24 mouse cellular contexts compared by ENCODE assay signal in the genomic region with DNA sequence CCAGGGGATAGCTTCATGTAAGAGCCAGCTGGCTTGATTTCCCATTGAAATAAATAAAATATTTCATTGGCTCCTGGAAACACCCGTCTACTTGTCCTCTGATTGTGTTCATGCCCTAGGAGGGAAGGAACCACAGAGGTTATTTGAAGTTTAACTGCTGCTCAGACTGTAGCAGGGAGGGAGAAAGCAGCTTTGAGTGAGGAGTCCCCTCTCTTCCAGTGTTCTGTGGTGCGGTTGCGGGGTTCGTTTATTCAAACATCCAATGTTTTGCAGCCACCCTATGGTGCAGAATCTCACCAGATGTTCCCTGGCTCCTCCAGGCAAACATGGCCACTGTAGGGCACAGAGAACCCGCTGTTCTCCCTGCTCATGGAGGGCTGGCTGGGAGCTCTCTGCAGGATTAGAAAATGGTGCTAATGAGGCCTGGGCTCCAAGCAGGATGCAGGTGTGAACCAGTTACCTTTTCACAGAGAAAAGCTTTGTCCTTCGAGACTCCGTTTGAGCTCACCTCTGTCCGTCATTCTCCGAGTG.
"Had no signal": no experiment of that assay in that cellular context is flagged by ENCODE, and none has a peak within 500 bp of the region (broad histone marks: within the 10 kb centered on the region; RNA-seq: fewer than 3 reads in every experiment).

No protein-coding gene starts in this region.

- H3K4me3 ChIP-seq: gastrocnemius, adult 2 months; heart, embryonic 10.5 days; heart, embryonic 12.5 days; hindbrain, embryonic 10.5 days; hindbrain, embryonic 12.5 days; intestine, embryonic 15.5 days; liver, embryonic 12.5 days had no signal

- H3K4me1 ChIP-seq: heart, embryonic 10.5 days; heart, embryonic 12.5 days; hindbrain, embryonic 10.5 days; hindbrain, embryonic 12.5 days; liver, embryonic 12.5 days had no signal

- H3K4me2 ChIP-seq: heart, embryonic 12.5 days; hindbrain, embryonic 12.5 days; hindbrain, embryonic 14.5 days; intestine, embryonic 15.5 days; liver, embryonic 12.5 days had no signal

- H3K36me3 ChIP-seq: heart, embryonic 10.5 days; heart, embryonic 12.5 days; hindbrain, embryonic 10.5 days; hindbrain, embryonic 12.5 days; intestine, embryonic 15.5 days; liver, embryonic 12.5 days had no signal

- ATAC-seq: forebrain, postnatal 0 days; hindbrain, embryonic 16.5 days; inflammation-experienced regulatory T-cells, adult 6 months; intestine, embryonic 15.5 days; intestine, postnatal 0 days; liver, embryonic 12.5 days had no signal

- H3K9ac ChIP-seq: forebrain, postnatal 0 days; heart, embryonic 12.5 days; hindbrain, embryonic 12.5 days; hindbrain, embryonic 14.5 days; intestine, embryonic 15.5 days; liver, embryonic 12.5 days; liver, embryonic 14.5 days had no signal

- H3K9me3 ChIP-seq: heart, embryonic 10.5 days; heart, embryonic 12.5 days; hindbrain, embryonic 10.5 days; hindbrain, embryonic 12.5 days; intestine, embryonic 15.5 days; liver, embryonic 12.5 days had no signal

- H3K27ac ChIP-seq: gastrocnemius, adult 2 months; heart, embryonic 10.5 days; hindbrain, embryonic 10.5 days; hindbrain, embryonic 12.5 days; hindbrain, embryonic 14.5 days; intestine, embryonic 15.5 days; liver, embryonic 12.5 days; liver, embryonic 14.5 days had no signal

- DNase-seq: forebrain, postnatal 0 days; gastrocnemius, adult 2 months; gastrocnemius, postnatal 10 days; gastrocnemius, postnatal 25 days; heart, adult 18-20 months; heart, postnatal 10 days; heart, postnatal 4 days; kidney, adult 18-20 months; kidney, adult 8-10 months; kidney, postnatal 10 days; kidney, postnatal 36 days; layer of hippocampus, adult 9-11 months; layer of hippocampus, postnatal 36 days had no signal

- H3K27me3 ChIP-seq: heart, embryonic 12.5 days; hindbrain, embryonic 12.5 days; intestine, embryonic 15.5 days; liver, embryonic 12.5 days had no signal
